Mouse (Mus musculus): Measurements from ENCODE around the gene Wfdc15b. TPM values are rescaled to one million over a fixed set of nuclear protein-coding genes. Genes with fewer than 3 reads are reported as not detected.
"Not testable (repeated sequence)": the region's sequence is repeated elsewhere in the genome, so short reads cannot be mapped to it uniquely, and the experiment has no call there.

The Wfdc15b gene
- 1 to 10 TPM in 1 of 2 experiments, not detected in 1; 6.0 TPM for total RNA-seq (2021)
- long read RNA-seq, experiment 1: 0 reads
- long read RNA-seq, experiment 2, partial matches to known transcripts: 7 of 9 reads
- long read RNA-seq, experiment 2, other reads (novel, unspliced or antisense): 0 of 9 reads

- DNase-seq (ENCODE audit: low spot score in 2 of 2): no peak
These were observed at the start of gene Wfdc15b for GRCm38 (mm10) chr2:164221522-164221921. TSS of gene Wfdc15b (minus strand) at chr2:164221660.

DNA sequence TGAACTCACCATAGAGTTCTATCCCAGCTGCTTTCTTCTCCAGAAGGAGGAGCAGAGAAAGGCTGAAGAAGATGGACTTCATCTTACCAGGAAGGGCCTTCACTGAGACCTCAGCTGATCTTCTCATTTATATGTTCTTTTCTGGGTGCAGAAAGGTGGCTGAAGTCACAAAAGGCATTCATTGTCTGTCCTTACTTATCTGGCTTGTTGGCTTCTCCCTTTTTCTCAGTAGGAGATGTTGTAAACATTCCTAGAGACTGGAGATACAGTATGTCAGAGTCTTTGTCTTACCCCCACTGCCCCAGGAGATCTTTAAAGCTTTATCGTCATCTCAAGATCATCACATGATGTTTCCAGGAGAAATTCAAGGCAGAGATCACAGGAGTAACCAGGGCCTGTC lies 35.1 kb upstream of the Wfdc15b start, which contains the start of gene Svs3b:
Gene Svs3b (minus strand): TSS at position 101 of the 400 bp plus-strand sequence.
- DNase-seq (ENCODE audit: low spot score in 2 of 2): not testable (repeated sequence)

GRCm38 (mm10) chr2:164238366-164238765 lies 16.9 kb upstream of the Wfdc15b start, which contains the start of gene Svs2:
TSS of gene Svs2 (minus strand) at chr2:164238466.
- no peak for DNase-seq (ENCODE audit: low spot score in 2 of 2)

GRCm38 (mm10) chr2:164232671-164233070 lies 11.2 kb upstream of the Wfdc15b start:
- DNase-seq (ENCODE audit: low spot score in 2 of 2): no peak

- no peak for DNase-seq (ENCODE audit: low spot score in 2 of 2)
These were observed 7.1 kb upstream of the Wfdc15b start for GRCm38 (mm10) chr2:164228361-164229070.

DNA sequence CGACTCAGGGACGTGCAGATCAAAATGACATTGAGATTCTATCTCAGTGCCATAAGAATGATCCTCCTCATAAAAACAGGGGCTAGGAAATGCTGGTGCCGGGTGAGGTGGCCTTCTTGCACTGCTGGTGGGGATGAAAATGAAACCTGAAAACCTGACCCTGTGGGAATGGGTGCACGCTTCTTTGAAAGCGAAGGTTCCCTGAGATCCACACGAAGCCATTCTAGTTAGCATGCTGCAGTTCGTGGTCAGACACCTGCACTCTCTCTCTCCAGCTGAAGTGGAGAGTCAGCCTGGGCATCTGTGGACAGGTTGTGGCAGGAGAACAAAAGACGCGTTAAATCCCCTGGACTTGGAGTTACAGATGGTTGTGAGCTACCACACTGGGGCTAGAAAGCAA lies 2.2 kb downstream of the Wfdc15b start:
- DNase-seq (ENCODE audit: low spot score in 2 of 2): no peak

DNA sequence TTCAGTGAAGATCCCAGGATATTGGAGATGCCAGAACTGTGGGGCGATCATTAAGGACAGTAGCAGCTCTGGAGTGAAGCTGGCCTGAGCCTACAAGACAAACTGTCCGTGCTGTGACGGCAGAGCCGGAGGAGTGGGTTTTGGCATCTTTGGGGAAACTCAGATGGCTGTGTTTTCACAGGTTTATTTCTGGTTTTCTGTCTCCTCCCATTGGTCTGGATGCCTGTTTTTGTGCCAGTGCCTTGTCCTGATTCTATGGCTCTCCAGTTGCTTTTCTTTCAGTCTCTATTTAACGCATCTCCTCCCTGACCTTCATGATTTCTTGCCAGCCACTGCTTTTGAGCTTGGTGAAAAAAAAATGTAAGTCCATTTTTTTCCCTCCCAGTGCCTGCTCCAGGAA lies 8.7 kb downstream of the Wfdc15b start:
- DNase-seq (ENCODE audit: low spot score in 2 of 2): no peak

DNA sequence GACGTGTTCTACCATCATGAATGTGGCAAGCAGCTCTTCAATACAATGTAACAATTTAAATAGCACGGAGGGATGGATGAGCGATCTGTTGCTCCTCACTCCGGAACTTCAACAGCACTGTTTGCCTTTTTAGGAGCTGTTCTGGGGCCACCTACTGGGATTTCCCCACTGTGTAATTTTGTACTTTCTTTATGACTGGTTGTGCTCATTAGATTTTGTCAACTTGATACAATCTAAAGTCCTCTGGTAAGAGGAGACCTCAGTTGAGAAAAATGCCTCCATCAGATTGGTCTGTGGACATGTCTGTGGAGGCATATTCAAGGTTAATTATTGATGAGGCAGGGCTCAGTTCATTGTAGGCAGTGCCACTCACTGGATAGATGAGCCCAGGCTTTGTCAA lies 10.6 kb downstream of the Wfdc15b start:
- no peak for DNase-seq (ENCODE audit: low spot score in 2 of 2)

GRCm38 (mm10) chr2:164206676-164207075 lies 14.8 kb downstream of the Wfdc15b start:
- DNase-seq (ENCODE audit: low spot score in 2 of 2): no peak

- DNase-seq (ENCODE audit: low spot score in 2 of 2): not testable (repeated sequence)
These were observed 15.4 kb downstream of the Wfdc15b start for GRCm38 (mm10) chr2:164206011-164206410.

DNA sequence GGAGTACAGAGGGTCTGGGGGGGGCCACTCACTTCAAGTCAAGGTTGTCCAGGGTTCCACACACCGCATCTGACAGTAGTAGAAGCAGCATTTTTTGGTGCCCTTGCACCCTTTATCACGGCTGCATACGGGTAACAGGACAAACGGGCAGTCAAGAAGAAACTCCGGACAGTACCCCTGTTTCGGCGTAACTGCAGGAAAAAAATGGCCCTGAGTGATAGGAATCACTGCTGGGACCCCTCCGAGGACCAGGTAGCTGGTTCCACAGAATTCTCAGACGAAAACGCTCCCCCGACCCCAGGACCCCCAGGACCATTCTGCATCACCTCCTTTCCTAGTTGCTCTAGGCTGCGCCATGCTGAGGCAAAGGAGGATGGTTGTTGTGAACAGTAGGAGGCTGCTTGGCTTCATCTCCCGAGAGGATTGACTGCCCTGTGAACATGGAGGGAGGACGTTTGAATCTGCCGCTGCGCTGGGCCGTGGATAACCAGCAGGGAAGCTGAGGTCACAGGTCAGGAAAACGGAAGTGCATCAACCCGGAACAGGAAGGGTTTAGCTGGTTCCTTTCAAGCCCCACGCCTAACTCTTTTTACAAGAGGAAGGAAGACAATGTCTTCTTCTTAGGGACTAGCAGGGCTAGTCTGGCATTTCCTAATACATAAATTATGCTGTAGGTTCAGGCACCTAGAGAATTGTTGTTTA lies 21.7 kb downstream of the Wfdc15b start, which contains the start of gene Wfdc15a:
Gene Wfdc15a (minus strand): TSS at position 505 of the 702 bp plus-strand sequence.
- no peak for DNase-seq (ENCODE audit: low spot score in 2 of 2)

GRCm38 (mm10) chr2:164196700-164196990 lies 24.8 kb downstream of the Wfdc15b start:
- DNase-seq (ENCODE audit: low spot score in 2 of 2): no peak

GRCm38 (mm10) chr2:164195971-164196699 lies 25.3 kb downstream of the Wfdc15b start:
- DNase-seq (ENCODE audit: low spot score in 2 of 2): no peak

DNA sequence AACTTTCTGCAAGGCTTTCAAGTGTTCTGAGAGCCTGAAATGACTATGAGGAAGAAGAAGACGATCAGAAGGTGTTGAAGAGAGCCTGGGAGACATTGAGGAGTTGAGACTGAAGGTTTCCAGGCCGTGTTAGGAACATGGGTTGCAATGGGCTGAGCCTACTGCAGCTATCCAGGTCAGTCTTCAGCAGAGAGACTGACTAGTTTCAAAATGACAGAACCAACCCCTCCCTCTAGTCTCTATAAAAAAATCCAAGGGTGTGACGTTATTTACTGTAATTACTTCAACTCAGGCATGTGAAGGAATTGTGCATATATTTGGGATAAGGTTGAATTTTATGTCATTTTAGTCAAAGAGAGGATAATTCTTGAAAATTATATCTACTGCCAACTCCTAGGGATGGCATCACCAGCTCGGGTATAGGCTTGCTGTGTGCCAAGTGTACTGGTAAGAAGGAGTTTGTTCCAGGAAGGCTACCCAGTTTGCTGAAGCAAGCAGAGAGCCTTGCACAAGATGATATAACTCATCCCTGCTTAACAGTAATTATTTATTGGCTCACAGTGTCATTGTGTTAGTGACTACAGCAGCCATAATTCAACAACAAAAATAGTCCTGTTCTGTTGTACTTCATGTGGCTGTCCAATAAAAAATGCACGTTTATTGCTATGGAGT lies 26.4 kb downstream of the Wfdc15b start:
- no peak for DNase-seq (ENCODE audit: low spot score in 2 of 2)

- no peak for DNase-seq (ENCODE audit: low spot score in 2 of 2)
These were observed 29.2 kb downstream of the Wfdc15b start for GRCm38 (mm10) chr2:164192279-164192678.

- peak in 1 of 2 experiments; percentile 2 for DNase-seq (ENCODE audit: low spot score in 2 of 2)
These were observed 30.9 kb downstream of the Wfdc15b start, which contains the start of gene Wfdc12 for GRCm38 (mm10) chr2:164190576-164190975. TSS of gene Wfdc12 (minus strand) at chr2:164190608.

- DNase-seq (ENCODE audit: low spot score in 2 of 2): peak in 1 of 2 experiments; percentile 2
These were observed 32.7 kb downstream of the Wfdc15b start for GRCm38 (mm10) chr2:164188722-164189121.

DNA sequence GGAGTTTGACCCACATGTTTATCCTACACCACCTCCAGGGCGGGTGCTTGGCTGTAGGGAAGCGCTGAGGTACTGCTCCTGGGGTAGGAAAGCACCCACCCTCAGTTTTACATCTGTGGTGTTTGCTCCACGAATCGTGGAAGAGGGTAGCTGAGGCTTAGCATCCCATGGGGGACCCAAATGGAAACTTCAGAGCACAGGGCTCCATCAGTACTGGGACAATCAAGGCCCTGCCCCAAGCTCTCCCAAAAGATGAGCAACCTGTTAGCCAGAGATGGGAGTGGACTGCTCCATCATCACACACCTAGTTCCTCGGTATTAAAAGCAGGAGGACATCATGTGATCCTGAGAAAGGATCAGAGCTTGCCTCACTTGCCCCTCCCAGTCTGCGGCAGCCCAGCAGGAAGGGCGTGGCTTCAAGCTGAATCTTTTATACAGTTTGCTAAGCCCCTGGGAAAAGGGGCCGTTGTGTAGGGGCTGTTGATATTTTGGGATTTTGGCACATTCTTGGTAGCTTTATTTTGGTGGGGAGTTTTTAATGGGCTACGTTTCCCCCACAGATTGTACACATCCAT lies 37.2 kb downstream of the Wfdc15b start:
- DNase-seq (ENCODE audit: low spot score in 2 of 2): no peak

DNA sequence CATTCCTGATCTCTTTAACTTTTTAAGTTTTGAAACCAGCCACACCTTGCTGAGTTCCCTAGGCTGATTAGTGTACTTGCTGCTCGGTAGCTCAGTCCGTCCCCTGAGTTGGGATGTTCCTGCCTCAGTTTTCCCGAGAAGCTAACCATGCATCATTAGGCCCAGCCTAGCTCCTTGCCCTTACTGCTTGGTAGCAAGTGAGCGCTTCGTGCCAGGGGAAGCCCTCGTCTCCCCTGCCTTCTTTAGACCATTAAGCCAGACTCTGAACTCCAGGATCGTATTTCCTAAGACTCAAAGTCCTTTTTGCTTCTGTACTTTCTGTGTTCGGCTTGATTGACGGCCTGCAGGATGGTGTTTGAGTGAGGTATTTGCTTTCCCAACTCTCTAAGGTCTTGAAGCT lies 38.1 kb downstream of the Wfdc15b start:
- DNase-seq (ENCODE audit: low spot score in 2 of 2): no peak

GRCm38 (mm10) chr2:164182692-164183255 lies 38.7 kb downstream of the Wfdc15b start, which contains the start of gene Wfdc5:
TSS of gene Wfdc5 (minus strand) at chr2:164182742.
- DNase-seq (ENCODE audit: low spot score in 2 of 2): no peak

Measured in adrenal gland, postnatal 4 days (tissue).